Mouse (Mus musculus): ENCODE measurements around the gene Mlf2. TPM values are rescaled to one million over a fixed set of nuclear protein-coding genes. Genes with fewer than 3 reads are reported as not detected.

The Mlf2 gene
- total and polyA plus RNA-seq, 3 experiments, result 154 to 340 TPM; not detected in 1

GRCm38 (mm10) chr6:124934670-124935069, 3.5 kb downstream of the Mlf2 start:
- no peak for DNase-seq (ENCODE audit: low read depth, low spot score)
- no peak for TF ChIP-seq ETS1 (IDR thresholded peaks at IDR 0.05; ENCODE audit: low read depth, low read length)
- no peak for TF ChIP-seq MAFK (IDR thresholded peaks at IDR 0.05; ENCODE audit: borderline replicate concordance, low read depth, low read length)
- no peak for TF ChIP-seq TAL1 (IDR thresholded peaks at IDR 0.05; ENCODE audit: low read length)
- TF ChIP-seq UBTF (IDR thresholded peaks at IDR 0.05; ENCODE audit: borderline replicate concordance, insufficient read depth, low read depth, low read length), result no peak
- no peak for TF ChIP-seq POLR2AphosphoS5 (IDR thresholded peaks at IDR 0.05; ENCODE audit: borderline replicate concordance, low read depth, low read length)
- TF ChIP-seq MAZ (IDR thresholded peaks at IDR 0.05; ENCODE audit: low read depth, low read length), result no peak
- no peak overlapping the region for H3K4me3 ChIP-seq (ENCODE audit: control insufficient read depth in 1 of 2, insufficient read depth in 1 of 2, low read depth in 2 of 2, low read length in 2 of 2)
- no peak overlapping the region for H3K9ac ChIP-seq (ENCODE audit: control insufficient read depth, low read depth, low read length, poor library complexity, severe bottlenecking)
- no peaks in the 10 kb centered on the region for H3K27me3 ChIP-seq (ENCODE audit: control insufficient read depth in 1 of 2, insufficient read depth in 2 of 2, low read length in 2 of 2)
- no peaks in the 10 kb centered on the region for H3K9me3 ChIP-seq (replicated peaks; ENCODE audit: insufficient read depth, low read length)
- H3K36me3 ChIP-seq (ENCODE audit: control insufficient read depth in 1 of 2, insufficient read depth in 2 of 2, low read length in 2 of 2), result peaks cover 2 to 5% of the 10 kb centered on the region in 2 experiments; a peak in 2 of 4 replicates
- peaks cover 6 to 12% of the 10 kb centered on the region in 2 experiments for H3K4me1 ChIP-seq (ENCODE audit: control insufficient read depth in 1 of 2, insufficient read depth in 2 of 2, low read length in 2 of 2)
- H3K79me2 ChIP-seq (ENCODE audit: control insufficient read depth, insufficient read depth, low read length, poor library complexity), result peaks cover 14% of the 10 kb centered on the region
- no peak overlapping the region for H3K27ac ChIP-seq (ENCODE audit: control insufficient read depth, low read depth, low read length)

GRCm38 (mm10) chr6:124936681-124937080, 5.5 kb downstream of the Mlf2 start:
- H3K4me1 ChIP-seq (ENCODE audit: control insufficient read depth in 1 of 2, insufficient read depth in 2 of 2, low read length in 2 of 2), result peaks cover 0 to 8% of the 10 kb centered on the region in 2 experiments; a peak in 3 of 4 replicates
- peaks cover 2 to 3% of the 10 kb centered on the region in 2 experiments; a peak in 2 of 4 replicates for H3K36me3 ChIP-seq (ENCODE audit: control insufficient read depth in 1 of 2, insufficient read depth in 2 of 2, low read length in 2 of 2)
- no peak overlapping the region for H3K27ac ChIP-seq (ENCODE audit: control insufficient read depth, low read depth, low read length)
- no peak for DNase-seq (ENCODE audit: low read depth, low spot score)
- no peak overlapping the region for H3K9ac ChIP-seq (ENCODE audit: control insufficient read depth, low read depth, low read length, poor library complexity, severe bottlenecking)
- peaks cover 10% of the 10 kb centered on the region for H3K79me2 ChIP-seq (ENCODE audit: control insufficient read depth, insufficient read depth, low read length, poor library complexity)
- H3K4me3 ChIP-seq (ENCODE audit: control insufficient read depth in 1 of 2, insufficient read depth in 1 of 2, low read depth in 2 of 2, low read length in 2 of 2), result no peak overlapping the region
- no peaks in the 10 kb centered on the region for H3K27me3 ChIP-seq (ENCODE audit: control insufficient read depth in 1 of 2, insufficient read depth in 2 of 2, low read length in 2 of 2)
- H3K9me3 ChIP-seq (replicated peaks; ENCODE audit: insufficient read depth, low read length), result no peaks in the 10 kb centered on the region
- TF ChIP-seq UBTF (IDR thresholded peaks at IDR 0.05; ENCODE audit: borderline replicate concordance, insufficient read depth, low read depth, low read length), result no peak
- no peak for TF ChIP-seq MAFK (IDR thresholded peaks at IDR 0.05; ENCODE audit: borderline replicate concordance, low read depth, low read length)

GRCm38 (mm10) chr6:124937493-124937892, 6.3 kb downstream of the Mlf2 start:
- Histone ChIP-seq H3K27me3 (ENCODE audit: control insufficient read depth in 1 of 2, insufficient read depth in 2 of 2, low read length in 2 of 2) (no peaks in the 10 kb centered on the region), H3K9me3 (replicated peaks; ENCODE audit: insufficient read depth, low read length) (no peaks in the 10 kb centered on the region), H3K9ac (ENCODE audit: control insufficient read depth, low read depth, low read length, poor library complexity, severe bottlenecking) (no peak overlapping the region), H3K27ac (ENCODE audit: control insufficient read depth, low read depth, low read length) (no peak overlapping the region), H3K79me2 (ENCODE audit: control insufficient read depth, insufficient read depth, low read length, poor library complexity) (peaks cover 2% of the 10 kb centered on the region), H3K36me3 (ENCODE audit: control insufficient read depth in 1 of 2, insufficient read depth in 2 of 2, low read length in 2 of 2) (peaks cover 0 to 2% of the 10 kb centered on the region in 2 experiments; a peak in 1 of 4 replicates), H3K4me1 (ENCODE audit: control insufficient read depth in 1 of 2, insufficient read depth in 2 of 2, low read length in 2 of 2) (peaks cover 0 to 2% of the 10 kb centered on the region in 2 experiments; a peak in 2 of 4 replicates), H3K4me3 (ENCODE audit: control insufficient read depth in 1 of 2, insufficient read depth in 1 of 2, low read depth in 2 of 2, low read length in 2 of 2) (no peak overlapping the region)
- DNase-seq (ENCODE audit: low read depth, low spot score), result no peak
- TF ChIP-seq MAZ (IDR thresholded peaks at IDR 0.05; ENCODE audit: low read depth, low read length) (no peak), TCF12 (IDR thresholded peaks at IDR 0.05; ENCODE audit: low read depth, low read length) (no peak), ZMIZ1 (IDR thresholded peaks at IDR 0.05; ENCODE audit: low read depth, low read length) (no peak), KAT2A (conservative IDR thresholded peaks at IDR 0.05; ENCODE audit: low read depth, low read length) (no peak), SMC3 (IDR thresholded peaks at IDR 0.05; ENCODE audit: low read depth, low read length) (no peak), POLR2AphosphoS2 (IDR thresholded peaks at IDR 0.05; ENCODE audit: low read length) (no peak), EP300 (IDR thresholded peaks at IDR 0.05; ENCODE audit: low read depth in 1 of 2, low read length in 2 of 2) (no peak), CHD1 (IDR thresholded peaks at IDR 0.05; ENCODE audit: low read depth, low read length) (no peak), USF1 (IDR thresholded peaks at IDR 0.05; ENCODE audit: low read depth, low read length) (no peak), ZKSCAN1 (IDR thresholded peaks at IDR 0.05; ENCODE audit: low read depth, low read length) (no peak), ZNF384 (IDR thresholded peaks at IDR 0.05; ENCODE audit: low read depth, low read length) (no peak), HCFC1 (IDR thresholded peaks at IDR 0.05; ENCODE audit: low read depth, low read length) (no peak)
